Mouse (Mus musculus) embryonic facial prominence, embryonic 11.5 days (tissue): ENCODE data around the gene Lsm4. TPM values are rescaled to one million over a fixed set of nuclear protein-coding genes. Genes with fewer than 3 reads are reported as not detected.

Experiments used
- ATAC-seq: fragments of 200-750 bp; cut with Nextera tagmentation; replicated peaks from 2 replicates; pipeline ENCODE4 v1.8.0; 2017; ENCODE audit warnings: low read depth; ENCODE audit not compliant: insufficient number of reproducible peaks, low FRiP score, low TSS enrichment
- DNase-seq: peaks from one replicate; pipeline ENCODE4 v3.0.0-alpha.2; 2015; ENCODE audit warnings: low spot score
- H3K27ac ChIP-seq: fragments of 300-500 bp; sonication (generic); replicated peaks from 2 replicates; pipeline ENCODE4 v1.5.1; 2014; ENCODE audit warnings: mild to moderate bottlenecking, low read depth, low read length, control low read depth
- H3K27me3 ChIP-seq: fragments of 300-500 bp; sonication (generic); 2 replicates; pipeline ENCODE4 v1.6.1; 2014; ENCODE audit warnings: mild to moderate bottlenecking, low read length, moderate library complexity, mixed read lengths; ENCODE audit not compliant: control insufficient read depth, insufficient read depth
- H3K36me3 ChIP-seq: fragments of 300-500 bp; sonication (generic); replicated peaks from 2 replicates; pipeline ENCODE4 v1.6.1; 2014; ENCODE audit warnings: low read depth, mild to moderate bottlenecking, low read length, moderate library complexity, mixed read lengths; ENCODE audit not compliant: control insufficient read depth, insufficient read depth
- H3K4me1 ChIP-seq: fragments of 300-500 bp; sonication (generic); 2 replicates; pipeline ENCODE4 v1.6.1; 2014; ENCODE audit warnings: low read length, mixed read lengths; ENCODE audit not compliant: control insufficient read depth, insufficient read depth
- H3K4me2 ChIP-seq: fragments of 300-500 bp; sonication (generic); 2 replicates; pipeline ENCODE4 v1.6.1; 2014; ENCODE audit warnings: low read depth, mild to moderate bottlenecking, control low read depth, low read length, moderate library complexity
- H3K4me3 ChIP-seq: fragments of 300-500 bp; sonication (generic); 2 replicates; pipeline ENCODE4 v1.5.1; 2014; ENCODE audit warnings: low read depth, low read length, control low read depth
- H3K9ac ChIP-seq: fragments of 300-500 bp; sonication (generic); replicated peaks from 2 replicates; pipeline ENCODE4 v1.6.1; 2014; ENCODE audit warnings: mild to moderate bottlenecking, control low read depth, low read length
- H3K9me3 ChIP-seq: fragments of 300-500 bp; sonication (generic); replicated peaks from 2 replicates; pipeline ENCODE4 v1.6.1; 2016; ENCODE audit warnings: mild to moderate bottlenecking, low read length, inconsistent platforms, mixed read lengths; ENCODE audit not compliant: control insufficient read depth
- WGBS: fragments of 180-500 bp; shearing (Covaris S2); extraction: QIAGEN DNeasy Blood & Tissue Kit; methylation state at CpG from one replicate; pipeline ENCODE4 v1.1.7; 2014; 5-methylcytosine and 5-hydroxymethylcytosine counted together
- polyA plus RNA-seq: library from polyadenylated mRNA; unstranded; fragments of >200 nt; fragmentation: Nextera tagmentation; extraction: Ambion mirVana; gene quantifications from 2 replicates; pipeline ENCODE4 v1.2.1, GENCODE M21; 2014

Lsm4 gene
- polyA plus RNA-seq, 1 experiment from 2014 or later, result 334 TPM

DNA sequence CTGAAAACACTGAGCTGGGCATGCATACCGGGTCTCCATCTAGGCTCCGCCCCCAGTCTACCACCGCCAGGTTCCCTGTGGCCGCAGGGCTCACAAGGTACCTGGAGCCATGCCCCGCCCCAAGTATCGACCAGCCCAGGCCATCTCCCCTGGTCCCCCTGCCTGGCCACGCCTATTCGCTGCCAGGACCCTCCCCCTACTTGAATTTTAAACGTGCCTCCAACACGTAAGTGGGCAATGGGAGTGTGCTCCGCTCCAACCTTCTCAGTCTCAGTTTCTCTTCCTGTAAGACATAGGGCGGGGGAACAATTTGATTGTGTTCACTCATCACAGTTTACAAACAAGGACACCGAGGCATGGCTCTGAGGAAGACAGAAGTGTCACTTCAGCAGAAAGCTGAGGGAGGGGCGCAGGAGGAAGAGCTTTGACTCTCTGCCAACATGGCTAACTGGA is 12.7 kb upstream of the Lsm4 start, which contains the start of gene Pgpep1:
Pgpep1 (minus strand) TSS at position 116 of the 453 bp plus-strand sequence.
- H3K4me1 ChIP-seq, result no peaks in the 10 kb centered on the region
- no peaks in the 10 kb centered on the region for H3K36me3 ChIP-seq
- DNase-seq (peak; percentile 64), ATAC-seq (peak; percentile 45; the same call in 1 of the 2 replicates)
- 5% methylated on average over 14 of the region's 14 CpGs for WGBS
- H3K27me3 ChIP-seq, result no peaks in the 10 kb centered on the region
- H3K4me2 ChIP-seq, result peak within 1 kb of the TSS; percentile 70
- H3K27ac ChIP-seq, result peak within 1 kb of the TSS; percentile 56; the same call in 1 of the 2 replicates
- no peaks in the 10 kb centered on the region for H3K9me3 ChIP-seq
- peak within 1 kb of the TSS; percentile 85 for H3K9ac ChIP-seq
- peak within 1 kb of the TSS; percentile 76 for H3K4me3 ChIP-seq

DNA sequence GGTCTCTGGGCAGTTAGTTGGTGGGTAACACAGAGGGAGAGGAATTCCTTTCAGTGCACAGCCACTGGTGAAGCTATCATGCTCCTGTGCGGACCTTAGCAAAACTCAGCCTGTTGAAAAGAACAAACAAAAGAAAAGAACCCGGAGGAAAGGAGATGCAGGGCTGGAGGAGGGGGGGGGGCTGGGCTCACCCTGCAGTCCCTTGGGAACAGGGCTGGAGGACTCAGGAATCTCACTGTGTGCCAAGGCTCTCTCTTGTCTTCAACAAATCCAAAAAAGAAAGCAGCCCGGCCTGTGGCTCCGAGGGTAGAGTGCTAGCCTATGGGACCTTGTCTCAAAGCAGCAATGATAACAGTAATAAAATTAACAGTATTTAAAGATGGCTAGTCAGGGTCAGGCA is 9.4 kb upstream of the Lsm4 start:
- DNase-seq (no peak), ATAC-seq (no peak)
- 63% methylated on average over 4 of the region's 4 CpGs for WGBS
- Histone ChIP-seq H3K4me2 (no peak overlapping the region), H3K27me3 (no peaks in the 10 kb centered on the region), H3K4me3 (no peak overlapping the region), H3K9me3 (no peaks in the 10 kb centered on the region), H3K36me3 (no peaks in the 10 kb centered on the region), H3K9ac (0 out of 2 replicates have a peak overlapping the region, but pooled peaks have one; percentile 1), H3K4me1 (no peaks in the 10 kb centered on the region), H3K27ac (no peak overlapping the region)

DNA sequence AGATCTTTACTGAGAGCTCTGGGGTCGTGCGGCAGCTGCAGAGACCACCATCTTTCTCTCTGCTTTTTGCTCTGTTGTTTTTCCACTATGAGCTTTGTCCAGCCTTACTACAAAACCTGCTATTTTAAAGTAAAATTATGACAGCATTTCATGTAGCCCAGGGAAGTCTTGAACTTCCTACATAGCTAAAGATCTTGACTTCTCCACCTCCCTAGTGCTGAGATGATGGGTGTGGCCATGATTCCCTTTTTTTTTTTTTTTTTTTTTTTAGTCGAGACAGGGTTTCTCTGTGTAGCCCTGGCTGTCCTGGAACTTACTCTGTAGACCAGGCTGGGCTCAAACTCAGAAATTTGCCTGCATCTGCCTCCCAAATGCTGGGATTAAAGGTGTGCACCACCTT is 8.4 kb upstream of the Lsm4 start:
- H3K27me3 ChIP-seq, result no peaks in the 10 kb centered on the region
- no peaks in the 10 kb centered on the region for H3K4me1 ChIP-seq

DNA sequence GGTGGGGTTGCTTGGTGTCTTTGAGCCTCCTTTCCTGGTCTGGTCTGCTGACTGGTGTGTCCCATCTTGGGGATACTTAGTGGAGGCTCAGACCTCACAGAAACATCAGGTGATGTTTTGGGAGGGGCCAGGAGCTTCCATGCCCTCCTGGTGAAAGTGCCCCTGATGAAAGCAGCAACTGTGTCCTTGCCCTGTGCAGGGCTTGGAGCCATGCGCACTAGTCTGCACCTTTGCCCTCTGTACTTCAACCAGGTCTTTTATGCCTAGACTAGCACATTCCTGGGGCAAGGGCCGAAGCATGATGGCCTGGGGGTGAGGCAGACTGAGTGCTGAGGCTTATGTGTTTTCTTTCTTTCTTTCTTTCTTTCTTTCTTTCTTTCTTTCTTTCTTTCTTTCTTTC is 7.4 kb upstream of the Lsm4 start:
- Histone ChIP-seq H3K4me2 (no peak overlapping the region), H3K36me3 (no peaks in the 10 kb centered on the region), H3K4me3 (no peak overlapping the region), H3K27ac (no peak overlapping the region), H3K9ac (no peak overlapping the region), H3K27me3 (no peaks in the 10 kb centered on the region), H3K9me3 (no peaks in the 10 kb centered on the region), H3K4me1 (no peaks in the 10 kb centered on the region)
- DNase-seq (no peak), ATAC-seq (no peak)
- WGBS, result 59% methylated on average over 2 of the region's 2 CpGs

More for the DNA sequence above, 8.4 kb upstream of the Lsm4 start:
- Histone ChIP-seq H3K4me2 (no peak overlapping the region), H3K27ac (no peak overlapping the region), H3K4me3 (no peak overlapping the region), H3K9ac (no peak overlapping the region), H3K9me3 (no peaks in the 10 kb centered on the region), H3K36me3 (no peaks in the 10 kb centered on the region)
- DNase-seq, result no peak
- 80% methylated on average over 3 of the region's 3 CpGs for WGBS
- ATAC-seq, result no peak

DNA sequence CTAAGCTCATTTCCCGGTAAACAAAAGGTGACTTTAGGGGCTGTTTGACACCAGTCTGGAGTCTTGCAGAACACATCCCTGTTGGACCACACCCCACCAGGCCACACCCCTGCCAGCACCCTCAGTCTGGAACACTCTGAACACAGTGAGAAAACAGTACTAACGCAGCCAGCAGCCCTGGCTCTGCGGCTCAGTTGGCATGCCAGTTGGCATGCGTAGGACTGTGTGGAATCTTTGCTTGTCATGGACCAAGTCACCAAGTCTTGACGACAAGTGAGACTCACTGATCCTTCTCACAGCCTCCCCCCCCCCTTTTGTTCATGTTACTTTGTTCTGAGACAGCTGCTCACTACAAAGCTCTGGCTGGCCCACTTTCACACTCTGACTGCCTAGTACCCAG is 6.0 kb upstream of the Lsm4 start:
- no peak overlapping the region for H3K4me3 ChIP-seq
- H3K9ac ChIP-seq, result no peak overlapping the region
- no peak overlapping the region for H3K27ac ChIP-seq
- no peak for ATAC-seq
- no peaks in the 10 kb centered on the region for H3K9me3 ChIP-seq
- 78% methylated on average over 5 of the region's 5 CpGs for WGBS
- H3K4me1 ChIP-seq, result no peaks in the 10 kb centered on the region
- H3K4me2 ChIP-seq, result no peak overlapping the region
- no peak for DNase-seq
- no peaks in the 10 kb centered on the region for H3K36me3 ChIP-seq
- no peaks in the 10 kb centered on the region for H3K27me3 ChIP-seq

DNA sequence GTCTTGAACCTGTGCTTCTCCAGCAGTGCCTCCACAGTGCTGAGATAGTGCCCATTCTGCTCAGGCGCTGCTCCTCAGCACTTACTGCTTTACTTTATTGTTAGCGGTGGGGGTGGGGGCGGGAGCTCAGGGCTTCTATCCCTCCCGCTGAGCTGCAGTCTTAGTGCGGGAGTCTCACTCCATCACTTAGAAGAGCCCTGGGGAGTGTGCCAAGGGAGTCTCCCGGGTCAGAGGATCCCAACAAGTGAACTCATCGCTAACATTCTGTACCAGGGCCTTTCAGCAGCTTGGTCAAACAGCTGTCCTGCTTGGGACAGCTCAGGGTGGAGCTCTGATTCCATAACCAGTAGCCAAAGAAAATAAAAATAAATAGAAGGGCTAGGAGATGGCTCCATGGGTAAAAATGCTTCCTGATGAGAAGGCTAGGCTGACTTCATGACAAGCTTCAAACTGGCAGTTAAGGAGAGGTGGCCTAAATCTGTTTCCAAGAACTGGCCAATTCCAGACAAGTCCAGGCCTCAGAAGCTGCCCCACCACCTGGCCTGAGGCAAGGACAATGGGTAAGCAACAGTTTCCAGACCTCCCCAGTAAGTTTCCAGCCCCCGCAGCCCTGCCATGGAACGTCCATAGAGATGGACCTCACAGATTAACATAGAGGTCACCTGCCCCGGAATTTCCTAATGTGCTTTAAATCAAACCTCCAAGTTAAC is 1.3 kb upstream of the Lsm4 start:
- ATAC-seq (no peak), DNase-seq (no peak)
- H3K4me3 ChIP-seq, result no peak overlapping the region
- H3K27ac ChIP-seq, result no peak overlapping the region
- no peaks in the 10 kb centered on the region for H3K36me3 ChIP-seq
- H3K9me3 ChIP-seq, result no peaks in the 10 kb centered on the region
- no peak overlapping the region for H3K9ac ChIP-seq
- WGBS, result 61% methylated on average over 10 of the region's 10 CpGs
- H3K4me2 ChIP-seq, result no peak overlapping the region
- no peaks in the 10 kb centered on the region for H3K27me3 ChIP-seq
- no peaks in the 10 kb centered on the region; the same call in 1 of the 2 replicates for H3K4me1 ChIP-seq

DNA sequence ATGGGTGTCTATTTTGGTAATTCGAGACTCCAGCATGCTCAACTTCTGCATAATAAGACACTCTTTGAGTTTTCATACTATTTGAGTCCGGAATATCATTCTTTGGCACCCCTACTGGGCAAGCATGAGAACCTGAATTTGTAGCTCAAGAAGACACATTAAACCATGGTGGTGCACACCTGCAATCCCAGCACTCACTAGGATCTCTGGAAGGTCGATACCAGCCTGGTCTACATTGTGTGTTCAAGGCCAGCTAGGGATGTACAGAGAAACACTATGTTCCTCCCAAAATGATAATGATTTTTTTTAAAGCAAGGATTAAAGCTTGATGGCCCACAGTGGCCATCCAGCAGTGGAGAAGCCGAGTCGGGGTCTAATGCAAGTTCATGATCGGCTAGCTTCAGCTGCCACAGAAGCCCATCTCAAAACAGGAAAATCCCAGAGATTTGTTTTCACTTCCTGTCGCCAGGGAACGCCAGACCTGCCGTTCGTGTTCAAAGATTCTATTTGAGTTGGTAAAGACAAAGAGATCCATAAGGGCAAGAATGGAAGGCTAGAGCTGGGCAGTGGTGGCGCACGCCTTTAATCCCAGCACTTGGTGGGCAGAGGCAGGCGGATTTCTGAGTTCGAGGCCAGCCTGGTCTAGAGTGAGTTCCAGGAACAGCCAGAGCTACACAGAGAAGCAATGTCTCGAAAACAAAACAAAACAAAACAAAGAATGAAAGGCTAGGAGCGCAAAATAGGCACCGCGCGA is 546 bp upstream of the Lsm4 start:
- Histone ChIP-seq H3K27ac (peak overlapping the region; percentile 32), H3K4me1 (no peaks in the 10 kb centered on the region; the same call in 1 of the 2 replicates), H3K4me3 (peak overlapping the region; percentile 47), H3K9ac (peak overlapping the region; percentile 65), H3K36me3 (no peaks in the 10 kb centered on the region), H3K9me3 (no peaks in the 10 kb centered on the region), H3K27me3 (no peaks in the 10 kb centered on the region), H3K4me2 (peak overlapping the region; percentile 37)
- ATAC-seq (peak; percentile 10; the same call in 1 of the 2 replicates), DNase-seq (no peak)
- 39% methylated on average over 19 of the region's 19 CpGs for whole genome bisulfite sequencing

DNA sequence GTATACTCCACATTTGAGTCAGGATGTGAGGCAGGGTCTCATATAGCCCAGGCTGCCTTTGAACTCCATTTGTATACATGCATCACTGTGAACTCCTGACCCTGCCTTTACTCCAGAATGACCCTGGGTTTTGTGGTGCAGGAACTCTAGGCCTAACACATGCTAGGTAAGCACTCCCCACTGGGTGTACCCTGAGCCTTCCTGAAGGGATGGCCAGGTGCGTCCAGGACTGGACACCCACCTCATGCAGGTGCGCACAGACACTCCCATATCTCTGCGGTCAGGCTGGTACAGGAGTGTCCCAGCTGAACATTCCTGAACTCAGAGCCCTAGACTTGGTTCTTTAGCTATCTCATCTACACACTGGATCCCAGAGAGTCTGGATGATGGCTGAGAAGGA is 1.1 kb downstream of the Lsm4 start:
- WGBS, result 87% methylated on average over 3 of the region's 3 CpGs
- DNase-seq, result no peak
- peak overlapping the region; percentile 47 for H3K4me3 ChIP-seq
- ATAC-seq, result 0 out of 2 replicates have a peak, but pooled peaks have one; percentile 8
- H3K9ac ChIP-seq, result peak overlapping the region; percentile 62
- no peaks in the 10 kb centered on the region for H3K9me3 ChIP-seq
- H3K27me3 ChIP-seq, result no peaks in the 10 kb centered on the region
- peak overlapping the region; percentile 49 for H3K27ac ChIP-seq
- no peaks in the 10 kb centered on the region for H3K36me3 ChIP-seq
- no peaks in the 10 kb centered on the region; the same call in 1 of the 2 replicates for H3K4me1 ChIP-seq
- peak overlapping the region; percentile 79 for H3K4me2 ChIP-seq
